Mouse (Mus musculus) stomach, postnatal 0 days (tissue): ENCODE results near the gene Grk6. TPM values are rescaled to one million over a fixed set of nuclear protein-coding genes. Genes with fewer than 3 reads are reported as not detected.
A peak's percentile ranks its signal among the peaks of the same experiment; 100 is the strongest.

Experiments
- ATAC-seq: fragments of 200-750 bp; cut with Nextera tagmentation; 2 replicates; pipeline ENCODE4 v1.8.0; 2017; ENCODE audit not compliant: low FRiP score, low TSS enrichment
- DNase-seq: peaks from one replicate; pipeline ENCODE4 v3.0.0-alpha.2; 2016; ENCODE audit warnings: low spot score
- H3K27ac ChIP-seq: fragments of 300-500 bp; sonication (generic); replicated peaks from 2 replicates; pipeline ENCODE4 v1.5.1; 2014; ENCODE audit warnings: mild to moderate bottlenecking, control low read depth
- H3K27me3 ChIP-seq: fragments of 300-500 bp; sonication (generic); 2 replicates; pipeline ENCODE4 v1.6.1; 2014; ENCODE audit warnings: low read length; ENCODE audit not compliant: control insufficient read depth, insufficient read depth
- H3K36me3 ChIP-seq: fragments of 300-500 bp; sonication (generic); 2 replicates; pipeline ENCODE4 v1.6.1; 2014; ENCODE audit warnings: low read length, mixed read lengths; ENCODE audit not compliant: control insufficient read depth, insufficient read depth
- H3K4me1 ChIP-seq: fragments of 300-500 bp; sonication (generic); replicated peaks from 2 replicates; pipeline ENCODE4 v1.6.1; 2014; ENCODE audit warnings: antibody characterized with exemption; ENCODE audit not compliant: control insufficient read depth, insufficient read depth
- H3K4me2 ChIP-seq: fragments of 300-500 bp; sonication (generic); replicated peaks from 2 replicates; pipeline ENCODE4 v1.6.1; 2014; ENCODE audit warnings: low read depth, mild to moderate bottlenecking, control low read depth, moderate library complexity
- H3K4me3 ChIP-seq: fragments of 300-500 bp; sonication (generic); 2 replicates; pipeline ENCODE4 v1.5.1; 2014; ENCODE audit warnings: low read depth, low read length, control low read depth
- H3K9ac ChIP-seq: fragments of 300-500 bp; sonication (generic); 2 replicates; pipeline ENCODE4 v1.6.1; 2014; ENCODE audit warnings: mild to moderate bottlenecking, low read length, control low read depth, mixed read lengths
- H3K9me3 ChIP-seq: fragments of 300-500 bp; sonication (generic); 2 replicates; pipeline ENCODE4 v1.6.1; 2016; ENCODE audit warnings: low read length; ENCODE audit not compliant: control insufficient read depth
- CTCF ChIP-seq: IDR thresholded peaks from 2 replicates; pipeline ENCODE4 v1.5.1; 2016; ENCODE audit warnings: antibody characterized with exemption, low read depth, mild to moderate bottlenecking, moderate library complexity
- EP300 ChIP-seq: optimal IDR thresholded peaks from 2 replicates; pipeline ENCODE3; 2016; ENCODE audit warnings: antibody characterized with exemption
- WGBS: fragments of 180-500 bp; shearing (Covaris S2); extraction: QIAGEN DNeasy Blood & Tissue Kit; methylation state at CpG from one replicate; pipeline ENCODE4 v1.1.7; 2014; 5-methylcytosine and 5-hydroxymethylcytosine counted together
- polyA plus RNA-seq: library from polyadenylated mRNA; unstranded; fragments of >200 nt; fragmentation: Nextera tagmentation; extraction: Ambion mirVana; gene quantifications from 2 replicates; pipeline ENCODE4 v1.2.1, GENCODE M21; 2015

The Grk6 gene
- polyA plus RNA-seq, 1 experiment from 2014 or later = 17.7 TPM

DNA sequence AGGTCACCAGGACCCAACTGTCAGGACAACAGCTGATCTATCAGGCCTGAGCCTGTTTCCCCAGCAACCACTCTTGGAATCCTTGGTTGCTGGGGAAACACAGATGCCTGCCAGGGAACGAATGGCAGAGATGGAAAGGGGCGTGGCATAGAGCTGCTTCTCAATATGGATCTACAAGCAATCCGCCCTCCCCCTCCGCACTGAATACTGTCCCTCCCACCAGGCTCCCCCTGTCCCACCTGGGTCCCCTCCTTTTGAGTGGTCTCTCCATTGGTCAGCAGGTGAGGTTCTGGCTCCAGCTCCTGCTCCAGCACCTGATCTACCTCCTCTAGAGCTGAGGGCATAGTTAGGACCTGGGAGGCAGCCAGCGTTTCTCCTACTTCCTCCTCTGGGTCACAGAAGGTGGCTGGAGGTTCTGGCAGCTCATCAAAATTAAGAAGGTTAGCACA is 29.8 kb downstream of the Grk6 start:
- TF ChIP-seq CTCF = no peak
- no peak for TF ChIP-seq EP300
- no peak overlapping the region for H3K27ac ChIP-seq
- H3K4me3 ChIP-seq = no peak overlapping the region
- no peak overlapping the region for H3K9ac ChIP-seq
- no peaks in the 10 kb centered on the region for H3K9me3 ChIP-seq
- no peak overlapping the region for H3K4me2 ChIP-seq
- peaks cover 2% of the 10 kb centered on the region; the same call in 1 of the 2 replicates for H3K36me3 ChIP-seq
- H3K4me1 ChIP-seq = no peaks in the 10 kb centered on the region
- ATAC-seq (no peak), DNase-seq (no peak)
- no peaks in the 10 kb centered on the region for H3K27me3 ChIP-seq
- WGBS = 42% methylated on average over 5 of the region's 5 CpGs

DNA sequence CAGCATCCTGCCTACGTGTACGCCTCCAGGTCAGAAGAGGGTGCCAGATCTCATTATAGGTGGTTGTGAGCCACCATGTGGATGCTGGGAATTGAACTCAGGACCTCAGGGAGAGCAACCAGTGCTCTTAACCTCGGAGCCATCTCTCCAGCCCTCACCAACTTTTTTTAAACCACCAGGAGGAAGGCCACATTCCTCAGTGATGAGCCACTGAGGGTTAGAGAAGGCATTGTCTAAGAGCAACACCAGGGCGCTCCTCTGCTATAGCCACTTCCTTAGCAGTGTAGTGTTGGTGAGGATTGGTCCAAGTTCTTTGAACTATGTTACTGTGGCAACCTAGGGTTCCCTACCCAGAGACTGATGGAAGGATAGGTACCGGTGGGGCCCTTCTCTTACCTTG is 30.9 kb downstream of the Grk6 start:
- 86% methylated on average over 5 of the region's 5 CpGs for WGBS

DNA sequence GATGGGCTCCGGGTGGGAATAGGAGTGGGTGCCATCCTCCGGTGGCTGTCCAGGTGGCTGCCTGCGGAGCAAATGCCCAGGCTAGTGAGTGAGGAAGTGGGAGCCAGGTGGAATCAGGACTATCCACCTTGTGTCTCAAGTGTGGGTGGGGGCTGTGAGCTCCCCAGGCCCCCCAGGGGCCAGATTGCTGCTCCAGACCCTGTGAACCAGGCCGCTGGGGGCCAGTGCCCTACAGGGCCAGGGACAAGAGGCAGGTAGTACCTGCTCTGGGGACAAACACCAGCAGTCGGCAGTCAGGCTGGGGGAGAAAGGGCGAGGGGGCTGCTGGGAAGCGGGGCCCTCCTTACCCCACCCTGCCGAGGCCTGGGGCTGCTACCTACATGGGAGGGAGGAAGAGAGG is 31.4 kb downstream of the Grk6 start:
- H3K4me2 ChIP-seq = no peak overlapping the region
- no peaks in the 10 kb centered on the region for H3K4me1 ChIP-seq
- H3K9me3 ChIP-seq = no peaks in the 10 kb centered on the region
- 85% methylated on average over 8 of the region's 8 CpGs for WGBS
- H3K27ac ChIP-seq = no peak overlapping the region
- no peak overlapping the region for H3K9ac ChIP-seq
- no peak for ATAC-seq
- TF ChIP-seq CTCF (no peak), EP300 (no peak)
- H3K4me3 ChIP-seq = no peak overlapping the region
- DNase-seq = no peak
- peaks cover 2% of the 10 kb centered on the region; the same call in 1 of the 2 replicates for H3K36me3 ChIP-seq
- H3K27me3 ChIP-seq = no peaks in the 10 kb centered on the region

More for the DNA sequence above, 30.9 kb downstream of the Grk6 start:
- Histone ChIP-seq H3K27ac (no peak overlapping the region), H3K4me2 (no peak overlapping the region), H3K9me3 (no peaks in the 10 kb centered on the region), H3K9ac (no peak overlapping the region), H3K4me1 (no peaks in the 10 kb centered on the region), H3K4me3 (no peak overlapping the region), H3K36me3 (peaks cover 2% of the 10 kb centered on the region; the same call in 1 of the 2 replicates), H3K27me3 (no peaks in the 10 kb centered on the region)
- ATAC-seq (no peak), DNase-seq (no peak)
- TF ChIP-seq EP300 (no peak), CTCF (no peak)

DNA sequence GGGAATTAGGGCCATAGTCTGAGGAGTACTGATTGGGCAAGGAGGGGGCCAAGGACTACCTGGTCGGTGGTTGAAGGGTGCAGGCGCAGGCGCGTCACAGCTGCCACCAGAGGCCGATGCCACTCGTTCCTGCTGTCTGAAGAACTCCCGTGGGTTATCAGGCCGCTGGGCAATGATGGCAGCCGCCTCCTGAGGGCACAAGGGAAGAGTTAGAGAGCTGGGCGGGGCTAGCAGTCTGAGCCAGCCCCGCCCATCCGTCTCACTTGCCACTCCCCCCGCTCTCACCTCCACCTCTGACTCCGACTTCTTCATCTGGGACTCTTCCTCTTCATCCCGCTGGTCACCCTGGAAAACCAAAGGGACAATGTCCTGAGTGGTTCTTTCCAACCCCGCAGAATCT is 32.6 kb downstream of the Grk6 start:
- DNase-seq = no peak
- TF ChIP-seq EP300 (no peak), CTCF (peak; percentile 10; the same call in 1 of the 2 replicates)
- 62% methylated on average over 16 of the region's 16 CpGs for WGBS

DNA sequence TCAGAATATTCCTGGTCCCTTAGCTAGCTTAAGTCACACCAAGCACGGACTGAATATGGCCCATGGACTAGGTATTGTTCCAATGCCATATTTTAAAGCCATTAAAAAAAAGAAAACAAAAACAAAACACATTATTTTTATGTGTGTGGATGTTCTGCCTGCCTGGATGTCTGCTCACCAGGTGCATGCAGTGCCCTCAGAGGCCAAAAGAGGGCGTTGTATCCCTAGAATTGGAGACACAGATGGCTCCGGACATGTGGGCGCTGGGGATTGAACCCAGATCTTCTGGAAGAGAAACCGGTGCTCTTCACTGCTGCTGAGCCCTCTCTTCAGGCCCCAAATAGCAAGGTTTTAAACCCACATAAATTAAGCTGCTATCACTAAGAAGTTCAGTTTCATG is 33.2 kb downstream of the Grk6 start:
- no peaks in the 10 kb centered on the region for H3K9me3 ChIP-seq
- no peak overlapping the region for H3K4me3 ChIP-seq
- H3K36me3 ChIP-seq = peaks cover 2% of the 10 kb centered on the region; the same call in 1 of the 2 replicates
- DNase-seq (peak; percentile 54), ATAC-seq (no peak)
- TF ChIP-seq EP300 (no peak), CTCF (peak; percentile 70)
- H3K4me1 ChIP-seq = no peaks in the 10 kb centered on the region
- WGBS = 47% methylated on average over 5 of the region's 5 CpGs
- no peak overlapping the region for H3K27ac ChIP-seq
- H3K9ac ChIP-seq = no peak overlapping the region
- no peaks in the 10 kb centered on the region for H3K27me3 ChIP-seq
- H3K4me2 ChIP-seq = no peak overlapping the region

More for the DNA sequence above, 32.6 kb downstream of the Grk6 start:
- no peak overlapping the region for H3K27ac ChIP-seq
- no peaks in the 10 kb centered on the region for H3K4me1 ChIP-seq
- no peaks in the 10 kb centered on the region for H3K9me3 ChIP-seq
- no peak overlapping the region for H3K9ac ChIP-seq
- no peak overlapping the region for H3K4me2 ChIP-seq
- H3K36me3 ChIP-seq = peaks cover 2% of the 10 kb centered on the region; the same call in 1 of the 2 replicates
- no peaks in the 10 kb centered on the region for H3K27me3 ChIP-seq
- no peak for ATAC-seq
- H3K4me3 ChIP-seq = no peak overlapping the region

DNA sequence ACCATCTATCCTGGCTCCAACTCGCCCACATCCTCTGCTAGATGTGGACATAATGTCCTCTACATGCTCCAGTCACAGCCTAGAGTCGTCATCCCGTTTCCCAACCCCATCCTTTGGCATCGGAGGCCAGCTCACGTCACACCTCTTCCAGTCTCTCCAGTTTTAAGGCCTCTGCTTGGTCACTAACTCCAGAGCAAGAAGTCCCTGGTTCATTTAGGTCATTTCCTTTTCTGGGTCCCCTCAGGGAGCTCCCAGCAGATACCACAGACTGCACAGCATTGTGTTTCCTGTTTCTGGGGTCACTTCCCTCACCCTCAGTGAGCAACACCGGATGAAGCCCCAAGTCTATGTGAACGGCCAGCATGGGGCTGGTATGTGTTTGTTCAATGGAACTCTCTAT is 34.1 kb downstream of the Grk6 start:
- no peak overlapping the region for H3K9ac ChIP-seq
- TF ChIP-seq EP300 = no peak
- no peak for TF ChIP-seq CTCF
- H3K27ac ChIP-seq = no peak overlapping the region
- WGBS = 77% methylated on average over 7 of the region's 7 CpGs
- H3K27me3 ChIP-seq = no peaks in the 10 kb centered on the region
- H3K4me2 ChIP-seq = no peak overlapping the region
- peaks cover under 1% of the 10 kb centered on the region; the same call in 1 of the 2 replicates for H3K36me3 ChIP-seq
- DNase-seq (no peak), ATAC-seq (no peak)
- no peaks in the 10 kb centered on the region for H3K9me3 ChIP-seq
- no peak overlapping the region for H3K4me3 ChIP-seq
- H3K4me1 ChIP-seq = no peaks in the 10 kb centered on the region
